Mouse (Mus musculus): ENCODE results near the gene Lmln. TPM values are rescaled to one million over a fixed set of nuclear protein-coding genes. Genes with fewer than 3 reads are reported as not detected.
A peak's percentile ranks its signal among the peaks of the same experiment; 100 is the strongest.
"Not testable (repeated sequence)": the region's sequence is repeated elsewhere in the genome, so short reads cannot be mapped to it uniquely, and the experiment has no call there.

The Lmln gene
- total and polyA plus RNA-seq, 3 experiments, result 1.5 to 3.2 (median 2.6) TPM

DNA sequence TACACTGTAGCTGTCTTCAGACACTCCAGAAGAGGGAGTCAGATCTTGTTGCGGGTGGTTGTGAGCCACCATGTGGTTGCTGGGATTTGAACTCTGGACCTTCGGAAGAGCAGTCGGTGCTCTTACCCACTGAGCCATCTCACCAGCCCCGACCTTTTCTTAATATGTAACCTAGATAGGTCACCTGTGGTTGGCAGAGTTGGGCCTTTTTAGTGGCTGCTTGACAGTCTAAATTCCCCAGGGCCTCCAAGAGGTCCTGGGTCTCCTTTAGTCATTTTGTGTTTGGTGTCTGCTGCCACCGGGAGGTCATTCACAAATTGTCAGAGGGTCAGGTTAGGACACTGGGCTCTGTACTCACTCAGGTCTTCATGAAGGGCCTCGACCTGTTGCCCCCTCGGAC, 76.7 kb downstream of the Lmln start:
- DNase-seq (ENCODE audit: extremely low read depth); in situ Hi-C loops (cut with MboI; ENCODE audit: low pct_ligation_motif_present, low pct_unique_long_range_greater_than_20kb, low sequenced_read_pairs); H3K4me3 ChIP-seq (replicated peaks in 1 of 3; ENCODE audit: low read depth in 2 of 3, low read length in 2 of 3, poor library complexity in 1 of 3); H3K36me3 ChIP-seq (replicated peaks in 1 of 2; ENCODE audit: control insufficient read depth in 1 of 2, insufficient read depth in 1 of 2, low read length in 1 of 2); H3K27ac ChIP-seq (ENCODE audit: insufficient read depth, low read depth); H3K79me2 ChIP-seq (replicated peaks; ENCODE audit: control insufficient read depth, extremely low read depth, insufficient read depth, poor library complexity, severe bottlenecking); H3K9ac ChIP-seq (ENCODE audit: insufficient read depth, low read depth); H3K27me3 ChIP-seq (replicated peaks); H3K9me3 ChIP-seq (replicated peaks; ENCODE audit: low read length); H3K4me1 ChIP-seq (ENCODE audit: control insufficient read depth in 1 of 2, insufficient read depth in 2 of 2); dilution Hi-C loops (cut with MboI; ENCODE audit: extremely low pct_ligation_motif_present, extremely low pct_unique_long_range_greater_than_20kb, low sequenced_read_pairs); H3K4me2 ChIP-seq (ENCODE audit: insufficient read depth, low read depth, poor library complexity, severe bottlenecking): not testable (repeated sequence)
- peak in 1 of 2 experiments; percentile 37; a peak in 2 of 4 replicates for TF ChIP-seq CTCF (conservative IDR thresholded peaks at IDR 0.05 in 1 of 2, IDR thresholded peaks at IDR 0.05 in 1 of 2; ENCODE audit: low read depth in 2 of 2, low read length in 2 of 2)

DNA sequence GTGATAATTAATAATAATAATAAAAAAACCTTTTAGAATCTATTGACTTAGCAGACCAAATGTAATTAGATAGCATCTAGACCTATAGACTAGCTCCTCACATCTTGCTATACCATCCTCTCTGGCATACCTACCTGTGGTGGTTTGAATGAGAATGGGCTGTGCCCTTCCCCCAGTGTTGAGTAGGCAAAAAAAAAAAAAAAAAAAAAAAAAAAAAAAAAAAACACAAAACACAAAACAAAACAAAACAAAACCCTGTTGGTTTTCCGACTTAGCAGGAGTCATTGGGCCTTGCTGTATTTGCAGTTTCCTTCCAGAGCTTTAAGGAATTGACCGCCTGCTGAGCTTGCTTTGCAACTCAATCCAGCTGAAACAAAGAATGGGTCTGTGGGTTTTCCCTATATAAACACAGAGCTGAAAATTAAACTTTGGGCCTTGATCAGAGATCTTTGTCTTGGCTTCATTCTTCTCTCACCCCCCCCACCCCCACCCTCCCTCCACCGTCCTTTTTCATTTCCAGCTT, 79.5 kb downstream of the Lmln start:
- in situ Hi-C loops (cut with MboI; ENCODE audit: low pct_ligation_motif_present, low pct_unique_long_range_greater_than_20kb, low sequenced_read_pairs), result no loop called here
- dilution Hi-C loops (cut with MboI; ENCODE audit: extremely low pct_ligation_motif_present, extremely low pct_unique_long_range_greater_than_20kb, low sequenced_read_pairs), result no loop called here

DNA sequence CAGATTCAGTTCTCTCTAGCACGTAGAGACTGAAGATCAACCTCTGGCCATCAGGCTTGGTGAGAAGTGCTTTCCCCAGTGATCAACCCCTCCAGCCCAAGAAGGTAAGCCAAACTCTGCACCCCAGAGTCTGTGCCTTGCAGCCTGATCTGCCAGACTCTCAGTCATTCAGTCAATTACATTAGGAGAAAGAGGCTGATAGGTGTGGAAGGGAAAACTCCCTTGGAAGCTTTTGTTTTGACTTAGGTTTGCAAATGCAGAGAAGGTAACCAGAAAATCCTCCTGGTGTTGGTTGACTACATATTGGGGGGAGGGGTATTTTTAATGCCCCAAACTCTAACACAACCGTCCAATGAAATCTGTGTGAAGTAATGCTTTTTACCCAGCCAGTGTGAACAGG, 81.1 kb downstream of the Lmln start:
- dilution Hi-C loops (cut with MboI; ENCODE audit: extremely low pct_ligation_motif_present, extremely low pct_unique_long_range_greater_than_20kb, low sequenced_read_pairs), result no loop called here
- Histone ChIP-seq H3K4me3 (replicated peaks in 1 of 3; ENCODE audit: low read depth in 2 of 3, low read length in 2 of 3, poor library complexity in 1 of 3) (no peak overlapping the region), H3K9me3 (replicated peaks; ENCODE audit: low read length) (peaks cover 2% of the 10 kb centered on the region), H3K9ac (ENCODE audit: insufficient read depth, low read depth) (no peak overlapping the region), H3K4me2 (ENCODE audit: insufficient read depth, low read depth, poor library complexity, severe bottlenecking) (no peak overlapping the region), H3K36me3 (replicated peaks in 1 of 2; ENCODE audit: control insufficient read depth in 1 of 2, insufficient read depth in 1 of 2, low read length in 1 of 2) (no peaks in the 10 kb centered on the region), H3K4me1 (ENCODE audit: control insufficient read depth in 1 of 2, insufficient read depth in 2 of 2) (no peaks in the 10 kb centered on the region), H3K79me2 (replicated peaks; ENCODE audit: control insufficient read depth, extremely low read depth, insufficient read depth, poor library complexity, severe bottlenecking) (no peaks in the 10 kb centered on the region), H3K27me3 (replicated peaks) (peaks cover 2% of the 10 kb centered on the region), H3K27ac (ENCODE audit: insufficient read depth, low read depth) (no peak overlapping the region)
- TF ChIP-seq EP300 (IDR thresholded peaks at IDR 0.05; ENCODE audit: low read length), result no peak
- no peak for TF ChIP-seq JUND (conservative IDR thresholded peaks at IDR 0.05; ENCODE audit: low read depth, low read length)
- no peak for TF ChIP-seq POLR2AphosphoS2 (IDR thresholded peaks at IDR 0.05; ENCODE audit: low read depth, low read length)
- TF ChIP-seq JUN (IDR thresholded peaks at IDR 0.05; ENCODE audit: insufficient read depth, low read depth, low read length), result no peak
- TF ChIP-seq MEF2A (IDR thresholded peaks at IDR 0.05; ENCODE audit: borderline replicate concordance, low read depth, low read length), result no peak
- TF ChIP-seq USF1 (IDR thresholded peaks at IDR 0.05; ENCODE audit: low read depth, low read length), result no peak
- TF ChIP-seq ZMIZ1 (IDR thresholded peaks at IDR 0.05; ENCODE audit: low read depth, low read length), result no peak
- no peak for TF ChIP-seq NELFE (IDR thresholded peaks at IDR 0.05; ENCODE audit: low read depth, low read length)
- in situ Hi-C loops (cut with MboI; ENCODE audit: low pct_ligation_motif_present, low pct_unique_long_range_greater_than_20kb, low sequenced_read_pairs), result no loop called here
- DNase-seq (ENCODE audit: extremely low read depth), result no peak

More for the DNA sequence above, 79.5 kb downstream of the Lmln start:
- H3K27me3 ChIP-seq (replicated peaks), result peaks cover 4% of the 10 kb centered on the region
- H3K4me3 ChIP-seq (replicated peaks in 1 of 3; ENCODE audit: low read depth in 2 of 3, low read length in 2 of 3, poor library complexity in 1 of 3), result no peak overlapping the region
- H3K4me1 ChIP-seq (ENCODE audit: control insufficient read depth in 1 of 2, insufficient read depth in 2 of 2), result no peaks in the 10 kb centered on the region
- no peaks in the 10 kb centered on the region for H3K36me3 ChIP-seq (replicated peaks in 1 of 2; ENCODE audit: control insufficient read depth in 1 of 2, insufficient read depth in 1 of 2, low read length in 1 of 2)
- H3K27ac ChIP-seq (ENCODE audit: insufficient read depth, low read depth), result no peak overlapping the region
- H3K4me2 ChIP-seq (ENCODE audit: insufficient read depth, low read depth, poor library complexity, severe bottlenecking), result no peak overlapping the region
- H3K9ac ChIP-seq (ENCODE audit: insufficient read depth, low read depth), result no peak overlapping the region
- DNase-seq (ENCODE audit: extremely low read depth), result no peak
- TF ChIP-seq ZNF384 (IDR thresholded peaks at IDR 0.05; ENCODE audit: low read depth, low read length) (peak; percentile 57; the same call in 1 of the 2 replicates), MAFK (IDR thresholded peaks at IDR 0.05; ENCODE audit: insufficient replicate concordance, low read length) (no peak)
- H3K79me2 ChIP-seq (replicated peaks; ENCODE audit: control insufficient read depth, extremely low read depth, insufficient read depth, poor library complexity, severe bottlenecking), result no peaks in the 10 kb centered on the region
- peaks cover 2% of the 10 kb centered on the region for H3K9me3 ChIP-seq (replicated peaks; ENCODE audit: low read length)
